Mouse (Mus musculus) mammary gland, adult 2 months (tissue): ENCODE measurements around the gene Fam47c. TPM values are rescaled to one million over a fixed set of nuclear protein-coding genes. Genes with fewer than 3 reads are reported as not detected.

Experiments
- polyA plus RNA-seq: library from polyadenylated mRNA; depleted of rRNA; stranded (reverse); fragments of >200 nt; gene quantifications from 2 replicates; pipeline ENCODE4 v1.2.3, GENCODE M21; 2012; ENCODE audit warnings: low replicate concordance; rRNA removed

Gene Fam47c
- polyA plus RNA-seq: not detected in 2 replicates

GRCm38 (mm10) chrX:78737463-78737862 lies at the start of gene Fam47c:
Gene Fam47c, plus strand, starts transcription at chrX:78737763.

Other genes starting within 250 kb of the Fam47c start
- gene Prrg1, start 153.9 kb upstream of the Fam47c start, polyA plus RNA-seq: 1.5 and 3.8 TPM in 2 replicates